Mouse (Mus musculus): ENCODE data around the gene Ncbp2.

Ncbp2 gene

DNA sequence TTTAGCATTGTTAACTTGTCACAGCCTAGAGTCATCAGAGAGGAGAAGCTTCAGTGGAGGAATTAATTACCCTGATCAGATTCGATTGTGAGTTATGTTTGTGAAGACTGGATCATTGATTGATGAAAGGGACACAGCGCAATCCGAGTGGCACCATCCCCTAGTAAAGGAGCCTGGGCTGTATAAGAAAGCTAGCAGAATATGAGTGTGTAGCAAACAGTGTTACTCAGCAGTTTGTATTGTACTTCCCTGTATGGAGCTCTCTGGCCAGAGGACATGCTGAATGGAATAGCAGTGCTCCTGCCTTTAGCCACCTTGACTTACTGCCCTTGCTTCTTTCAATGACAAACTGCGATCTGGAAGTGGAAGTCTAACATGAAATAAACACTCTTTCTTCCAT, 62.0 kb downstream of the Ncbp2 start:
- no peak for DNase-seq (ENCODE audit: low spot score)

Measured in lung, postnatal 25 days (tissue).